Mouse (Mus musculus): ENCODE measurements at regions not wholly inside any gene's neighbourhood (a gene's known extent, or its start where the extent isn't known, plus 50 kb on each side); places are given as distances from the start of the nearest gene placed in this dataset.

DNA sequence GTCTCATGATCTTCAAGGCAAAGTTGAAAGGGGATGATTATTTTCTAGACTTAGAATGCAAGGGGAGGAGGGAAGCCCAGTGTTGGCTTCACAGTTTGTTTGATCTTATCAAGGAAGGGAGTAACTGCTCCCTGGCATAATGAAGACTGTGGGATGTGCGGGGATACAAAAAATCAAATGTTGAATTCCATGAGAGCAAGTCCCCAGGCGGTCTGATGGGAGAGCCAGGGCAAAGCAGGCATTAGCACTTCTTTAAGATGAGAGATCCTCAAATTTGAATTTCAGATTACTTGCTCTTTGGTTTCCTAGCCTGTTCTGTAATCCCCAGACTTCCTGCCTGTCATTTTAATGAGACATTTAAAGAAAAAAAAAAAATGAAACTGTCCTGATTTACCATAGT, 525.6 kb upstream of the Man1a start:
- Histone ChIP-seq H3K4me1 (ENCODE audit: control insufficient read depth, insufficient read depth, low read length) (no peaks in the 10 kb centered on the region), H3K27ac (ENCODE audit: insufficient read depth, low read length) (no peak overlapping the region), H3K4me3 (ENCODE audit: insufficient read depth, low read length) (no peak overlapping the region)
- TF ChIP-seq POLR2A (IDR thresholded peaks at IDR 0.05; ENCODE audit: extremely low read depth, insufficient read depth, low read length) (no peak), CTCF (IDR thresholded peaks at IDR 0.05; ENCODE audit: extremely low read depth, insufficient read depth, low read length) (no peak)

DNA sequence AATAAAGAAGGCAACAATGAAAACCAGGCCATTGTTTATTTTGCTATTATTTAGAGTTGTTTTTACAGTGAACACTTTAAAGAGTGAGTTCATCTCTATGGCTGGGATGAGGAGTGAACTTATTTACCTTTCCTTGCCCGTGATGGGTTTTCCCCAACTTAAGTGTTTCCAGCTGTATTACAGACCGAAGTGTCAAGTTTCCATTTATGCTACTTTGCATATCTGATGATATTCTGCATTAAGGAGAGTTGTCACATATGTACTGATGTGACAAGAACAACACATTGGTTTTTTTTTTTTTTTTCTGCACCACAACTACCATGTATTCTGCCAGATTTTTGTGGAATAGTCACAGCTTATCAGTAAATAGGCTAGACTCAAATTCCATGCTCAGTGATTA, 518.7 kb upstream of the Man1a start:
- Histone ChIP-seq H3K27ac (ENCODE audit: insufficient read depth, low read length) (no peak overlapping the region), H3K4me3 (ENCODE audit: insufficient read depth, low read length) (no peak overlapping the region), H3K4me1 (ENCODE audit: control insufficient read depth, insufficient read depth, low read length) (no peaks in the 10 kb centered on the region)
- no peak for TF ChIP-seq CTCF (IDR thresholded peaks at IDR 0.05; ENCODE audit: extremely low read depth, insufficient read depth, low read length)

DNA sequence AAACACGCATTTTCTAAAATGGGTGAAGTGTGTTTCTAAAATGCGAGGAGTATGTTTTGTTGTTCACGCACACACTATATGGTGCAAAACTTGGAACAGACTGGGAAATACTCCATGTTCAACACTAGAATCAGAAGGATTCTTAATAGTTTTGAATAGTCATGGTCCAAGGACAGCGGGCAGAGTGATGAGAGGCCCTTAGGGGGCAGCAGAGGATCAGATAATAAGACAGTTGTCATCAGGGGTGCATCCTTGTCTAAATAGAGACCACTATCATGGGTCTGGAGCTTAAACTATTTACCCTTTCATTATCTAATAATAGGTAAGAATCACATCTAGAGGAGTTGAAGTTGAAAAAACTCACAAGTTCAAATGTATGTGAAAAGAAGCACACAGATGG, 482.2 kb upstream of the Man1a start:
- no peaks in the 10 kb centered on the region for H3K4me1 ChIP-seq (ENCODE audit: control insufficient read depth, insufficient read depth, low read length)
- H3K4me3 ChIP-seq (ENCODE audit: insufficient read depth, low read length), result no peak overlapping the region
- TF ChIP-seq CTCF (IDR thresholded peaks at IDR 0.05; ENCODE audit: extremely low read depth, insufficient read depth, low read length), result peak; percentile 55
- no peak for TF ChIP-seq POLR2A (IDR thresholded peaks at IDR 0.05; ENCODE audit: extremely low read depth, insufficient read depth, low read length)
- no peak overlapping the region for H3K27ac ChIP-seq (ENCODE audit: insufficient read depth, low read length)

- TF ChIP-seq POLR2A (IDR thresholded peaks at IDR 0.05; ENCODE audit: extremely low read depth, insufficient read depth, low read length), result no peak
- TF ChIP-seq CTCF (IDR thresholded peaks at IDR 0.05; ENCODE audit: extremely low read depth, insufficient read depth, low read length), result no peak
- H3K4me3 ChIP-seq (ENCODE audit: insufficient read depth, low read length), result no peak overlapping the region
- no peaks in the 10 kb centered on the region for H3K4me1 ChIP-seq (ENCODE audit: control insufficient read depth, insufficient read depth, low read length)
- H3K27ac ChIP-seq (ENCODE audit: insufficient read depth, low read length), result no peak overlapping the region
Observed at GRCm38 (mm10) chr10:54551734-54552397, 475.5 kb upstream of the Man1a start.

DNA sequence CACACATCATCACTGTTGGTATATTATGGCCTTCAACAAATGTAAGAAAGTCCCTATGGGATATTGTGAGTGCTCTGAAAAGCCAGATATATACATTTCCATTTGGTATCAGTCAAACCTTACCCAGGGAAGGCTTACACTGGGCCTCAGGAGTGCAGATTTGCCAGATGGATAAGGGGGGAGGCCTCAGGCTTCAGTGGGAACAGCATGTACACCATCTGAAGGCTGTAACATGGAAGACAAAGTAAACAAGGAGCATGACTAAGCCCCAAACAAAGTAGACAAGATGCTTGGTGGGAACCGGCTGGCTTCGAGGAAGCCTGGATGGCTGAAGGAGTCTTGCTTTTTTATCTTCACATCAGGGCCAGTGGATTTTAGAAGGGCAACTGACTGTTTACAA, 474.3 kb upstream of the Man1a start:
- Histone ChIP-seq H3K4me3 (ENCODE audit: insufficient read depth, low read length) (no peak overlapping the region), H3K4me1 (ENCODE audit: control insufficient read depth, insufficient read depth, low read length) (no peaks in the 10 kb centered on the region), H3K27ac (ENCODE audit: insufficient read depth, low read length) (no peak overlapping the region)
- no peak for TF ChIP-seq POLR2A (IDR thresholded peaks at IDR 0.05; ENCODE audit: extremely low read depth, insufficient read depth, low read length)

- no peak for TF ChIP-seq POLR2A (IDR thresholded peaks at IDR 0.05; ENCODE audit: extremely low read depth, insufficient read depth, low read length)
- no peak for TF ChIP-seq CTCF (IDR thresholded peaks at IDR 0.05; ENCODE audit: extremely low read depth, insufficient read depth, low read length)
- no peak overlapping the region for H3K4me3 ChIP-seq (ENCODE audit: insufficient read depth, low read length)
- H3K4me1 ChIP-seq (ENCODE audit: control insufficient read depth, insufficient read depth, low read length), result no peaks in the 10 kb centered on the region
- no peak overlapping the region for H3K27ac ChIP-seq (ENCODE audit: insufficient read depth, low read length)
Observed at GRCm38 (mm10) chr10:54548977-54549376, 472.6 kb upstream of the Man1a start.

GRCm38 (mm10) chr10:54548526-54548925, 472.1 kb upstream of the Man1a start:
- no peak overlapping the region for H3K27ac ChIP-seq (ENCODE audit: insufficient read depth, low read length)
- no peaks in the 10 kb centered on the region for H3K4me1 ChIP-seq (ENCODE audit: control insufficient read depth, insufficient read depth, low read length)
- TF ChIP-seq CTCF (IDR thresholded peaks at IDR 0.05; ENCODE audit: extremely low read depth, insufficient read depth, low read length) (no peak), POLR2A (IDR thresholded peaks at IDR 0.05; ENCODE audit: extremely low read depth, insufficient read depth, low read length) (no peak)
- H3K4me3 ChIP-seq (ENCODE audit: insufficient read depth, low read length), result no peak overlapping the region

DNA sequence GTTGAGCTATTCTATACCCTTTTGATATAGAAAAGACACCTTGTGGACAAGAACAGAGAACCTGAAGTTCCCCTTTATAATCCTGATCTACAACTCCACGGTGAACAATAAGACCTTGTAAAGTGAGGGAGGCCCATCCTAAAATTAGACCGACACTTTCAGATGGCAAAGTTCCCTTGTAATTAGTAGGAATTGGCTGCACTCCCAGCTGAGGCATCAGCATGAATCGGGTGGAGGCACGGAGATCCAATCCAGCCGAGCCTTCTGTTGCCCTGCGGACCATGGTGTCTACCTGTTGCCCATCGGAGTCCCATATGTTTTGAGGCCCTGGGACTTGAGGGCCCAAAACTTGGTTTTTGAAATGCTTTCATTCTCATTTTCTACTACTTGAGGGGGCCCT, 456.2 kb upstream of the Man1a start:
- TF ChIP-seq CTCF (IDR thresholded peaks at IDR 0.05; ENCODE audit: extremely low read depth, insufficient read depth, low read length) (no peak), POLR2A (IDR thresholded peaks at IDR 0.05; ENCODE audit: extremely low read depth, insufficient read depth, low read length) (no peak)
- H3K4me1 ChIP-seq (ENCODE audit: control insufficient read depth, insufficient read depth, low read length), result no peaks in the 10 kb centered on the region
- no peak overlapping the region for H3K27ac ChIP-seq (ENCODE audit: insufficient read depth, low read length)
- no peak overlapping the region for H3K4me3 ChIP-seq (ENCODE audit: insufficient read depth, low read length)

- H3K27ac ChIP-seq (ENCODE audit: insufficient read depth, low read length), result no peak overlapping the region
- no peaks in the 10 kb centered on the region for H3K4me1 ChIP-seq (ENCODE audit: control insufficient read depth, insufficient read depth, low read length)
- TF ChIP-seq CTCF (IDR thresholded peaks at IDR 0.05; ENCODE audit: extremely low read depth, insufficient read depth, low read length) (no peak), POLR2A (IDR thresholded peaks at IDR 0.05; ENCODE audit: extremely low read depth, insufficient read depth, low read length) (no peak)
- H3K4me3 ChIP-seq (ENCODE audit: insufficient read depth, low read length), result no peak overlapping the region
Observed at GRCm38 (mm10) chr10:54510776-54511175, 434.4 kb upstream of the Man1a start.

GRCm38 (mm10) chr10:54509766-54510165, 433.4 kb upstream of the Man1a start:
- Histone ChIP-seq H3K27ac (ENCODE audit: insufficient read depth, low read length) (no peak overlapping the region), H3K4me3 (ENCODE audit: insufficient read depth, low read length) (no peak overlapping the region), H3K4me1 (ENCODE audit: control insufficient read depth, insufficient read depth, low read length) (no peaks in the 10 kb centered on the region)
- TF ChIP-seq POLR2A (IDR thresholded peaks at IDR 0.05; ENCODE audit: extremely low read depth, insufficient read depth, low read length) (no peak), CTCF (IDR thresholded peaks at IDR 0.05; ENCODE audit: extremely low read depth, insufficient read depth, low read length) (no peak)

All from cortical plate, adult 2 months (tissue).